Mouse (Mus musculus) limb, embryonic 15.5 days (tissue): Measurements from ENCODE around the gene Ift57. TPM values are rescaled to one million over a fixed set of nuclear protein-coding genes. Genes with fewer than 3 reads are reported as not detected.

ENCODE experiments used
- ATAC-seq: fragments of 200-750 bp; cut with Nextera tagmentation; 2 replicates; pipeline ENCODE4 v1.8.0; 2017; ENCODE audit warnings: low read depth, moderate TSS enrichment; ENCODE audit not compliant: insufficient number of reproducible peaks, low FRiP score, low TSS enrichment
- H3K27ac ChIP-seq: fragments of 300-500 bp; sonication (generic); 2 replicates; pipeline ENCODE4 v1.5.1; 2015; ENCODE audit warnings: moderate library complexity, mild to moderate bottlenecking, inconsistent platforms
- H3K27me3 ChIP-seq: fragments of 300-500 bp; sonication (generic); 2 replicates; pipeline ENCODE4 v1.6.1; 2015; ENCODE audit warnings: inconsistent platforms
- H3K36me3 ChIP-seq: fragments of 300-500 bp; sonication (generic); 2 replicates; pipeline ENCODE4 v1.6.1; 2015; ENCODE audit warnings: inconsistent platforms
- H3K4me1 ChIP-seq: fragments of 300-500 bp; sonication (generic); 2 replicates; pipeline ENCODE4 v1.6.1; 2015; ENCODE audit warnings: inconsistent platforms
- H3K4me2 ChIP-seq: fragments of 300-500 bp; sonication (generic); 2 replicates; pipeline ENCODE4 v1.6.1; 2015; ENCODE audit warnings: mild to moderate bottlenecking, inconsistent platforms
- H3K4me3 ChIP-seq: fragments of 300-500 bp; sonication (generic); 2 replicates; pipeline ENCODE4 v1.5.1; 2015; ENCODE audit warnings: mild to moderate bottlenecking, inconsistent platforms
- H3K9ac ChIP-seq: fragments of 300-500 bp; sonication (generic); 2 replicates; pipeline ENCODE4 v1.6.1; 2015; ENCODE audit warnings: inconsistent platforms
- H3K9me3 ChIP-seq: fragments of 300-500 bp; sonication (generic); 2 replicates; pipeline ENCODE4 v1.6.1; 2016; ENCODE audit warnings: inconsistent platforms
- WGBS: fragments of 180-500 bp; shearing (Covaris S2); methylation state at CpG from one replicate; pipeline ENCODE4 v1.1.7; 2015; 5-methylcytosine and 5-hydroxymethylcytosine counted together
- polyA plus RNA-seq: library from polyadenylated mRNA; unstranded; fragments of >200 nt; fragmentation: Nextera tagmentation; extraction: Ambion mirVana; gene quantifications from 2 replicates; pipeline ENCODE4 v1.2.1, GENCODE M21; 2015

Gene Ift57
- polyA plus RNA-seq, 1 experiment from 2014 or later, result 29.4 TPM

DNA sequence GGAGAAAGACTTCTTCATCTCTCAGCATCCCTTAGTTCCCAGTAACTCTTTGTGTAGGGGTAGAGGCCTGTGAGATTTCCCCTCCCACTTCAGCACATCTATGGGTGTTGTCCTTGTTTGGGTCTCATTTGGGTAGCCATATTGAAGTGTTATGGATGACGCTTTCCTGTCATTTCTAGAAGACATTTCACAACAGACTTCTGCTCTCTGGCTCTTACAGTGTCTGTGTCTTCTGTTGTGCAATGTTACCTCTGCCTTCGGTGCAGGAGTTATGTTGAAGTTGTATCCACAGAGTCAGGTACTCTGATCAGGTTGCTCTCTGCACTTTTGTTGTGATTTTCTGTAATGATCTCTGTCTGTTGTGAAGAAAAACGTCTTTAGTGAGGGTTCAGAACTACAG lies 14.3 kb downstream of the Ift57 start:
- ATAC-seq, result no peak
- Histone ChIP-seq H3K27ac (no peak overlapping the region), H3K4me2 (no peak overlapping the region), H3K4me1 (no peaks in the 10 kb centered on the region), H3K9ac (no peak overlapping the region), H3K9me3 (no peaks in the 10 kb centered on the region), H3K36me3 (peaks cover 9% of the 10 kb centered on the region; the same call in 1 of the 2 replicates), H3K27me3 (no peaks in the 10 kb centered on the region), H3K4me3 (no peak overlapping the region)
- WGBS, result 85% methylated on average over 3 of the region's 3 CpGs

DNA sequence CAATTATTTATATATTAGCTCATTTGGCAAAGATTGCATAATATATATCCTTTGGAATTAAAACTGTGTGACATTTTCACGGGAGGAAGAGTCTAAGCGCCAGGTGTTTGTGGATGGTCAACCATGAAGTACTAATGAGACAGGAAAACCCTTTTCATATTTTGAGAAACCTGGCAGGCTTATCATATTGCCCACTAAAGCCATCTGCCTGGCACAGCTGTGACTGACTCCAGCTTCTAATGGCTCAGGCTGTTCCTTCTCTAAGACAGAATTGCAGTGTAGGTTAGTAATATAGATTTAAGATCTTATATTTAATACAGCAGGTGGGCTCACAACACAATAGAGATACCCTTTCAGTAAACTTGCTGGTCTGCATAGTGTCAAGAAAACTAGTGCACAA lies 21.6 kb downstream of the Ift57 start:
- no peak overlapping the region for H3K9ac ChIP-seq
- no peaks in the 10 kb centered on the region for H3K27me3 ChIP-seq
- no peak overlapping the region for H3K4me2 ChIP-seq
- H3K27ac ChIP-seq, result no peak overlapping the region
- no peaks in the 10 kb centered on the region for H3K9me3 ChIP-seq
- no peaks in the 10 kb centered on the region for H3K36me3 ChIP-seq
- 87% methylated on average over 2 of the region's 2 CpGs for WGBS
- H3K4me3 ChIP-seq, result no peak overlapping the region
- peaks cover 4% of the 10 kb centered on the region; the same call in 1 of the 2 replicates for H3K4me1 ChIP-seq
- ATAC-seq, result no peak

DNA sequence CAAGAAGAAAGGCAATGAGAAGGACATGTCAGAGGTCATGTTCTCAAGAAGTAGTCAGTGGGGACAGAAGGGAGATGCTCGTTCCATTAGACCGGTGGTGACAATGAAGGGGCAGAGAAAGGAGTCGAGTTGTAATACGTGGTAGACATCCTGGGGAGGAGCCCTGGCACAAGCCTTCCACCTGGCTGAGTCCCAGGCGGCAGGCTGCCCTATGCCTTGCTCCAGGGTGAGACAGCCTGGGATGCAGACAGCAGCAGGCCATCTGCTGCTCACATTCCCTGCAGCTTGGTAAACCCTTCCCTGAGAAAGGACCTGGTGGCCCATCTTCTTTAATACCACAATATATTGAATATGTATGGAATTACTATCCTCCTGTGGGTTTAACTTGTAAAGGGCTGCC lies 22.6 kb downstream of the Ift57 start:
- ATAC-seq, result no peak
- Histone ChIP-seq H3K27me3 (no peaks in the 10 kb centered on the region), H3K36me3 (no peaks in the 10 kb centered on the region), H3K4me2 (no peak overlapping the region), H3K9me3 (no peaks in the 10 kb centered on the region), H3K9ac (no peak overlapping the region), H3K27ac (no peak overlapping the region), H3K4me3 (no peak overlapping the region), H3K4me1 (peaks cover 4% of the 10 kb centered on the region; the same call in 1 of the 2 replicates)
- 53% methylated on average over 5 of the region's 5 CpGs for WGBS

DNA sequence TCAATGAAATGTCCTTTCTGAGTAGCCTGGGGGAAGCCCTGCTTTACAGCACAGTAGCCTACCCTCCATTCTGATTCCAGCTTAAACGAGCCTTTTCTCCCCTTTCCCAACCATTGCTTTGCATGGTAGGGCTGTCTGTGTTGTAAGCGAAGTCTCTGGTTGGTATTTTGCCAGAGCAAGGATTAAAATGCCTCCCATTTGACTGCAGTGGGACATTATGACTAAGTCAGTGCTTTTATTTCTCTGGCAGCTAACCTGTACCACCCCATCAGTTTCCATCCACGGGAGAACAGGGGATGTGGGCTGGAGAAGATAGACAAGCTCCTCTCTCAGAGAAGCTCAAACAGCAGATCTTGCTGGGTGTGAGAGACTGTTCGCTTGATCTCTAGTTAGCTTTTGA lies 24.2 kb downstream of the Ift57 start:
- no peak overlapping the region for H3K4me2 ChIP-seq
- WGBS, result 56% methylated on average over 4 of the region's 4 CpGs
- no peak overlapping the region for H3K27ac ChIP-seq
- no peak for ATAC-seq
- no peaks in the 10 kb centered on the region for H3K36me3 ChIP-seq
- H3K4me3 ChIP-seq, result no peak overlapping the region
- H3K9ac ChIP-seq, result no peak overlapping the region
- no peaks in the 10 kb centered on the region for H3K27me3 ChIP-seq
- peaks cover 4% of the 10 kb centered on the region; the same call in 1 of the 2 replicates for H3K4me1 ChIP-seq
- H3K9me3 ChIP-seq, result no peaks in the 10 kb centered on the region

DNA sequence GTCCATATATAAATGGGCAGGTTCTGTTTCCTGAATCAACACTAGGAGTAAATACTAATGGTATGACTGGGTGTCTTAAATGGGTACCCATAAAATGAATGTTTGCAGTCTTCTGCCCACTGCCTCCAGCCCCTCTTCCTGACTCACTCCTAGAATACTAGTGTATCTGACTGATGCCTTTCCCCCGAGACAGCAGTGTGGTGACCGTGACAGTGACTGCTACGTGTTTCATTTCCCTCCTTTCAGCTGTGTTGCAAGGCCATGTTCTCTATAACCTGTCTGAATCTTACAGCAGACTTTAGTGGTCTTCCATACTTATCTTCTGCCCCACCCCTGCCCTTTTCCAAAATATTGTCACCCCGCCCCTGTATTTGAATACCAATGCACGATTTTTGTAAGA lies 25.2 kb downstream of the Ift57 start:
- H3K4me2 ChIP-seq, result no peak overlapping the region
- no peak for ATAC-seq
- H3K27me3 ChIP-seq, result no peaks in the 10 kb centered on the region
- WGBS, result 76% methylated on average over 5 of the region's 5 CpGs
- no peak overlapping the region for H3K9ac ChIP-seq
- no peak overlapping the region for H3K27ac ChIP-seq
- H3K36me3 ChIP-seq, result no peaks in the 10 kb centered on the region
- H3K4me3 ChIP-seq, result no peak overlapping the region
- H3K9me3 ChIP-seq, result no peaks in the 10 kb centered on the region
- H3K4me1 ChIP-seq, result peaks cover 4% of the 10 kb centered on the region; the same call in 1 of the 2 replicates

DNA sequence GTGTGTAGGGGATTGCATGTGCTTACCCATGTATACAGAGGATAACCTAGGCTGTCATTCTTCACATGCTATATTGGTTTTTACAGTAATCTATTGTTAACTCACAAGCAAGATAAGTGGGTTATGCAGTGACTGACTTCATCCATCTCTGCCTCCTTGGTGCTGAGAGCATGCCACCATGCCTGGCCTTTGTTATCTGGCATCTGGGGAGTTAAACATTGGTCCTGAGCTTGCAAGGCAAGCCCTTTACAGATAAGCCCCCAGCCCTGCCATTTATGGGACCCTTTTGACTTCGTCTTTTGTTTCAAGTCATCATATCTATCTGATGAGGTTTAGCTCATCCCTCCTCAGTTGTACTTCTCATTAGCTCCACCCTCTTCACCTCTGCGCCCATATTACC lies 25.9 kb downstream of the Ift57 start:
- 81% methylated on average over 2 of the region's 2 CpGs for WGBS
- H3K9me3 ChIP-seq, result no peaks in the 10 kb centered on the region
- H3K27ac ChIP-seq, result no peak overlapping the region
- H3K4me3 ChIP-seq, result no peak overlapping the region
- H3K36me3 ChIP-seq, result no peaks in the 10 kb centered on the region
- H3K27me3 ChIP-seq, result no peaks in the 10 kb centered on the region
- ATAC-seq, result no peak
- H3K4me2 ChIP-seq, result no peak overlapping the region
- peaks cover 4% of the 10 kb centered on the region; the same call in 1 of the 2 replicates for H3K4me1 ChIP-seq
- no peak overlapping the region for H3K9ac ChIP-seq

DNA sequence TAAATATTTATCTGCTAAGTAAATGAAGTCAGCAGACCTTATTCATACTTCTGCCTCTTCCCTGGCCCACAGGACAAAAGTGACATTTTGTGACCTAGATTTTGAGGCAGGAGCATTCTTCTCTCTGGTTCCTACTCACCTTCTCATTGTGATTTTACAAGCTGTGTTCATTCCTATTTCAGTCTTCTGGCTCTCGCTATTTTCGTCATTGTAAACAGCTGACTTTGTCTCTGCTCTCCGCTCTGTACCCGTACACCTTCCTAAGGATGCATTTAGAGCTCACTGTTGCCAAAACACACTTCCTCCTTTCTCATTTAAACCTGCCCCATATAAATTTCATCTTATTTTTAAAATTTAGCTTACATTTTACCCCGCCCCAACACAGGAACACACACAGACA lies 26.4 kb downstream of the Ift57 start:
- ATAC-seq, result no peak
- H3K36me3 ChIP-seq, result no peaks in the 10 kb centered on the region
- H3K27ac ChIP-seq, result no peak overlapping the region
- H3K9ac ChIP-seq, result no peak overlapping the region
- H3K27me3 ChIP-seq, result no peaks in the 10 kb centered on the region
- no peak overlapping the region for H3K4me2 ChIP-seq
- H3K4me1 ChIP-seq, result peaks cover 4% of the 10 kb centered on the region; the same call in 1 of the 2 replicates
- no peaks in the 10 kb centered on the region for H3K9me3 ChIP-seq
- H3K4me3 ChIP-seq, result no peak overlapping the region
- 72% methylated on average over 5 of the region's 5 CpGs for WGBS

DNA sequence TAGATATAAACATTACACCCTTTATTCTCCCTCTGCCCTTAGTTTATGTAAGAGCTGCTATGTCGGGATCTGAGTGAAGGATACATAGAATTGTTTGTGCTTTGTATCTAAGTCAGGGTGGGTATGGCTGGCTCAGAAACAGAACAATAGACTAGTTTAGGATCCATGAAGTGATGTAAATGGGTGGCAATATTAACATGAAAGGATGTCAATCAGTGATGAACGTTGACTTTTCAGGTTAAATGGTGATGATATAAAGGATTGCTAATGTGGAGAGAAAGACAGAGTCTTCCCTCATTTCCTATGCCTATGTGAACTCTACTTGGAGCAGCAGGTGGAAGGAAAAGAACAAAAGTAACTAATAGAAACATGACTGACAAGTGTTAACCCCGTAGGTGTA lies 27.2 kb downstream of the Ift57 start:
- 80% methylated on average over 3 of the region's 3 CpGs for WGBS
- Histone ChIP-seq H3K9me3 (no peaks in the 10 kb centered on the region), H3K9ac (no peak overlapping the region), H3K4me2 (no peak overlapping the region), H3K36me3 (no peaks in the 10 kb centered on the region), H3K27ac (no peak overlapping the region), H3K4me3 (no peak overlapping the region), H3K27me3 (no peaks in the 10 kb centered on the region), H3K4me1 (peaks cover 4% of the 10 kb centered on the region; the same call in 1 of the 2 replicates)
- no peak for ATAC-seq

DNA sequence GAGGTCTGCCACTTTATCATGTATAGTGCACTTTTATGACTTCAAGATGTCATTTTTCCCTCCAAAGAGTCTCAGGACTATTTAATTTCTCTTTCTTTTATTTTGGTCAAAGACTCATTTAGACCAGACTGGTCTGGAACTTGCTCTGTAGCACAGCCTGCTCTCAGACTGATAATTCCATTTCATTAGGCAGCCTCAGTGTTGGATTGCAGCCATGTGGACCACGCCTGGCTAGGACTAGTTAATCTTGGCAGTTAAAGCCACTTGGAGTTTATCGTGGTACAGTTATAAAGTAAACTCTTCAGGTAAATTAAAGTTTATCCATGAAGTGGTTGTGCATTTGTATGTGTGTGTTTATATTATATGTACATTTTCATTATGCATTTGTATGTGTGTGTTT lies 27.7 kb downstream of the Ift57 start:
- no peak for ATAC-seq
- Histone ChIP-seq H3K36me3 (no peaks in the 10 kb centered on the region), H3K4me2 (no peak overlapping the region), H3K27me3 (no peaks in the 10 kb centered on the region), H3K27ac (no peak overlapping the region), H3K4me1 (peaks cover 4% of the 10 kb centered on the region; the same call in 1 of the 2 replicates), H3K9me3 (no peaks in the 10 kb centered on the region), H3K4me3 (no peak overlapping the region), H3K9ac (no peak overlapping the region)
- 39% methylated on average over 2 of the region's 2 CpGs for WGBS

DNA sequence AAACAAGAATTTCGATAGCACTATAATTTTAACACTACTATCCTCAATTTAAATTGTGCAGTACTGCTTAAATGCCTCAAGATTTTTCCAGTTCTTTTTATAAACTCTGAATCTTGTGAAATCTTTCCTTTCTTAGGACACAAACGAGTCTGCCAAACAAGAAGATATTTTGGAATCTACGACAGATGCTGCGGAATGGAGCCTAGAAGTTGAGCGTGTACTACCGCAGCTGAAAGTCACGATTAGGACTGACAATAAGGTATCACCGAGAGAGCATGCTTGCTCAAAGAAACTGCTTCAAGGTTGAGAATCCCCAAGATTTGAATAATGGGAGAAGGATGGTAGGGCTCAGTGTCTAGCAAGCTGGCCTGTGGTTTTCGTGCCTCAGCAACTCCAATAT lies 37.5 kb downstream of the Ift57 start:
- H3K36me3 ChIP-seq, result no peaks in the 10 kb centered on the region
- H3K9me3 ChIP-seq, result no peaks in the 10 kb centered on the region
- H3K4me1 ChIP-seq, result no peaks in the 10 kb centered on the region
- H3K4me2 ChIP-seq, result no peak overlapping the region
- ATAC-seq, result no peak
- no peaks in the 10 kb centered on the region for H3K27me3 ChIP-seq
- no peak overlapping the region for H3K9ac ChIP-seq
- WGBS, result 90% methylated on average over 9 of the region's 9 CpGs
- H3K4me3 ChIP-seq, result no peak overlapping the region
- no peak overlapping the region for H3K27ac ChIP-seq

DNA sequence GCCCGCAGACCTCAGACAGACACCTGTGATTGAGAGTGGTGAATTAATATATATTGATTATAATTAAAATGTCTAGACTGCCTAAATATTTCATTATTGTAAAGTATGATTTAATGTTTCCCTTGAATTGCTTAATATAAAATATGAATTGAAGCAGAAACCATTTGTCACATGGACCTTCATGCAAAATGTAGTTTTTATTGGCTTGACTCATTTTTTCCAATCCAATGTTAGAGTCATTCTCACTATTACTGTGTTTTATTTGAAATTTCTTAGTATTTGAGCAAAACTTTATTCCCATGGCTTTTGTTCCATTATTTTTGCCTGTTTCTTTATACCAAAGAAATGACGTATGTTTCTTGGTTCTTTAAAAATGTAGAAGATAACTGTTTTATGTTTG lies 48.3 kb downstream of the Ift57 start:
- H3K27me3 ChIP-seq, result no peaks in the 10 kb centered on the region
- H3K27ac ChIP-seq, result no peak overlapping the region
- no peak overlapping the region for H3K4me3 ChIP-seq
- no peaks in the 10 kb centered on the region for H3K9me3 ChIP-seq
- no peak overlapping the region for H3K4me2 ChIP-seq
- WGBS, result 81% methylated on average over 2 of the region's 2 CpGs
- H3K36me3 ChIP-seq, result no peaks in the 10 kb centered on the region
- no peak for ATAC-seq
- no peaks in the 10 kb centered on the region for H3K4me1 ChIP-seq
- no peak overlapping the region for H3K9ac ChIP-seq

DNA sequence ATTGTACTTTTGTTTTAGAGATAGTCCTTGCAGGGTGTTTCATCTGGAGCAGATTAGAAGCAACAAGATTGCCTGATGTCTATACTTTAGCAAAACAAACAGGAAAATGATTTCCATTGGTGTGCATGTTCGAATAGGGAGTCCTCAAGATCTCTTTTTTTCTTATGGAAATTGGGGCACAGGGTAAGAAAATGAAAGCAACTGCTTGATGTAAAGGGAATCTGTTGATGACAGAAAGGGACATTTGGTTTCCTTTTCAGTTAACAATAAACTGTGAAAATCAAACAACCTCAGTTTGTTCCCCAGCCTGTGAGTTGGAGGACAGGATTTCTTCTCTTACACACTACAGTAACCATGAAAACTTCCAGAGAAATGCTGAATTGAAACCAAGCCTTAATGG lies 53.9 kb downstream of the Ift57 start:
- Histone ChIP-seq H3K4me2 (no peak overlapping the region), H3K9me3 (no peaks in the 10 kb centered on the region), H3K36me3 (no peaks in the 10 kb centered on the region), H3K4me1 (no peaks in the 10 kb centered on the region; the same call in 1 of the 2 replicates), H3K4me3 (no peak overlapping the region), H3K9ac (no peak overlapping the region), H3K27ac (no peak overlapping the region), H3K27me3 (no peaks in the 10 kb centered on the region)
- 72% methylated on average over 1 of the region's 1 CpGs for WGBS
- ATAC-seq, result no peak

DNA sequence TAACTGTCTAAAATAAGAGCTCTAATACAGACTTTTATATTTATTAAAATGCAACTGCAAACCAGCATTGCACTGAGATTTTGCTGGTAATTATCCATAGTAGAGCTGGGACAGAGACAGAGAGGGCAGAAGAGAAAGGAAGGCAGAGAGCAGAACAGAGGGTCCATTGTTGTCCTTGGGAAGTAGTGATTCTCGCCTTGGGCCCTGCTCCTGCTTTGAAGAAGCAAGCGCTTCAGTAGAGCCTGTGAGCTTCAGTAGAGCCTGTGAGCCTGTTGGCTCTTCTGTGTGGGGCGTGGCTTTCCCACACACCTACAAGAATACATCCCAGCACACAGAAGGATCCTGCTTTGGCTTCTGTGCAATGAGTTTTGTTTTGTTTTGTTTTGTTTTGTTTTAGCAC lies 54.3 kb downstream of the Ift57 start:
- 54% methylated on average over 3 of the region's 3 CpGs for WGBS
- Histone ChIP-seq H3K27me3 (no peaks in the 10 kb centered on the region), H3K4me3 (no peak overlapping the region), H3K36me3 (no peaks in the 10 kb centered on the region), H3K9me3 (no peaks in the 10 kb centered on the region), H3K4me2 (no peak overlapping the region), H3K4me1 (no peaks in the 10 kb centered on the region; the same call in 1 of the 2 replicates), H3K27ac (no peak overlapping the region), H3K9ac (no peak overlapping the region)
- ATAC-seq, result no peak
